Mouse (Mus musculus) E14TG2a.4 (cell line): ENCODE data around the gene Cisd3.
"Not testable (repeated sequence)": the region's sequence is repeated elsewhere in the genome, so short reads cannot be mapped to it uniquely, and the experiment has no call there.

Source experiments
- H3K27me3 ChIP-seq: 2 replicates; pipeline ENCODE4 v1.6.1; 2014; ENCODE audit warnings: low read length, control low read depth; ENCODE audit not compliant: insufficient read depth
- H3K36me3 ChIP-seq: 2 replicates; pipeline ENCODE4 v1.6.1; 2014; ENCODE audit warnings: low read length, control low read depth; ENCODE audit not compliant: insufficient read depth
- H3K4me1 ChIP-seq: replicated peaks from 2 replicates; pipeline ENCODE4 v1.6.1; 2014; ENCODE audit warnings: low read depth, low read length, control low read depth
- H3K4me3 ChIP-seq: replicated peaks from 2 replicates; pipeline ENCODE4 v1.5.1; 2014; ENCODE audit warnings: mild to moderate bottlenecking, low read length
- H3K9me3 ChIP-seq: 2 replicates; pipeline ENCODE4 v1.6.1; 2014; ENCODE audit warnings: low read length, control low read depth
- CTCF ChIP-seq: conservative IDR thresholded peaks from 2 replicates; pipeline ENCODE4 v1.5.1; 2014; ENCODE audit warnings: low read length
- NANOG ChIP-seq: IDR thresholded peaks from 2 replicates; pipeline ENCODE4 v1.6.1; 2014; ENCODE audit warnings: borderline replicate concordance, low read length, mixed read lengths
- POU5F1 ChIP-seq: IDR thresholded peaks from 2 replicates; pipeline ENCODE4 v1.6.1; 2014; ENCODE audit warnings: low read length, borderline replicate concordance

Cisd3 gene

DNA sequence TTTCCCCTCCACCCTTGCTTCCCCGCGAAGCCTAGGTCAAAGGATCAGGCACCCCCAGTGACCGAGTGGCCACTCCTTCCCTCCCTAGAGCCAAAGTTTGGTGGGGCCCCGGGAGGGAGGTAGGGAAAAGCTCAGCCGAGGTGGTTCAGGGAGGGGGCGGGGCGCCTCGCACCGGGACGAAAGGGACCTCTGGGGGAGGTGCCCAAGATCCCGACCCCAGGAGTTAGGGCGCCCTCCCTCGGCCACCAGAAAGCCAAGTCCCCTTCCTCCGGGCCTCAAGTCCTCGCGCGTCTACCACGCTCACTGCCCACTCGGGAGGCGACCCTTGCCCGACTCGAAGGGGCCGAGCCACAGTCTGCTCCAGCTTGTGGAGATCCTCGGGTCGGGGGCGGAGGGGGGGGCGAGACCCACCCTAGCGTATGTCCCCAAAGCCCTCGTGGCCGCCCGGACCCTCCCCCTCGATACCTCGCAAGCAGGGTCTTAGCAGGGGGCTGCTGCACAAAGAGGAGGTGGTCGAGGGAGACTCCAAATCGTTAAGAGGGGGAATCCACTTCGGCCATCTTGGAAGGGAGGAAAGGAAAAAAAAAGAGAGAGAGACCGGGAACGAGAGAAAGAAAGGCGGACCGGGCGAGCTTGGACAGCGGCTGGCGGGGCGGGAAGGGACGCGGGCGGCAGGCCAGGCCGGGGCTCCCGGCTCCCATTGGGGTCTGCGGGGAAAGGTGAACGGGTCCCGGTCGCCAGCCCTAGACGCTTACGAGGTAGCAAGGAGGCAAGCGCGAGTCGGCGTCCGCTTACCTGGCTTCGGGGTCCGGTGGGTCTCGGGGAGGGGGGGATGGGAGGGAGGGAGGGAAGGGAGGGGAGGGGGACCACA is 13.3 kb downstream of the Cisd3 start:
- TF ChIP-seq CTCF (peak; percentile 22), POU5F1 (no peak), NANOG (no peak)
- Histone ChIP-seq H3K9me3 (no peaks in the 10 kb centered on the region), H3K36me3 (peaks cover 31% of the 10 kb centered on the region), H3K4me1 (peaks cover 70% of the 10 kb centered on the region), H3K4me3 (peak overlapping the region; percentile 94), H3K27me3 (peaks cover 14% of the 10 kb centered on the region)

DNA sequence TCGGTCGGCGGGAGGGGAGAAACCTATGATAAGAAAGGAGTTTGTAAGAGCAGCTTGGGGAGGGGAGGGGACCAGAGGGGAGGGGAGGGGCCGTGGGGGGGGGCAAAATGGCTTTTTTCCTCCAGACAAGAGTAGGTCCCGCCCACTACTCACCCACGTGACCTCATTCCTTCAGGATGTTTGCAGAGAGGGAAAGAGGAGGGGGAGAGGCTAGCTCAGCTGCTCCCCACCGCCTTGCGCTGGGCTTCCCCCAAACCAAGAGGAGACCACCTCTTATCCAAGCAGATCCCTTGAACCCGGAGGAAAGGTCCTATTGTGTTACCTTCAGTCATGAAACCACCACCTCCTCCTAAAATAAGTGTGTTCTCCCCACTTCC is 14.0 kb downstream of the Cisd3 start:
- peaks cover 31% of the 10 kb centered on the region for H3K36me3 ChIP-seq
- peaks cover 14% of the 10 kb centered on the region for H3K27me3 ChIP-seq
- peaks cover 70% of the 10 kb centered on the region for H3K4me1 ChIP-seq
- no peak for TF ChIP-seq CTCF
- TF ChIP-seq POU5F1, result no peak
- TF ChIP-seq NANOG, result no peak
- H3K4me3 ChIP-seq, result peak overlapping the region; percentile 97
- H3K9me3 ChIP-seq, result no peaks in the 10 kb centered on the region

DNA sequence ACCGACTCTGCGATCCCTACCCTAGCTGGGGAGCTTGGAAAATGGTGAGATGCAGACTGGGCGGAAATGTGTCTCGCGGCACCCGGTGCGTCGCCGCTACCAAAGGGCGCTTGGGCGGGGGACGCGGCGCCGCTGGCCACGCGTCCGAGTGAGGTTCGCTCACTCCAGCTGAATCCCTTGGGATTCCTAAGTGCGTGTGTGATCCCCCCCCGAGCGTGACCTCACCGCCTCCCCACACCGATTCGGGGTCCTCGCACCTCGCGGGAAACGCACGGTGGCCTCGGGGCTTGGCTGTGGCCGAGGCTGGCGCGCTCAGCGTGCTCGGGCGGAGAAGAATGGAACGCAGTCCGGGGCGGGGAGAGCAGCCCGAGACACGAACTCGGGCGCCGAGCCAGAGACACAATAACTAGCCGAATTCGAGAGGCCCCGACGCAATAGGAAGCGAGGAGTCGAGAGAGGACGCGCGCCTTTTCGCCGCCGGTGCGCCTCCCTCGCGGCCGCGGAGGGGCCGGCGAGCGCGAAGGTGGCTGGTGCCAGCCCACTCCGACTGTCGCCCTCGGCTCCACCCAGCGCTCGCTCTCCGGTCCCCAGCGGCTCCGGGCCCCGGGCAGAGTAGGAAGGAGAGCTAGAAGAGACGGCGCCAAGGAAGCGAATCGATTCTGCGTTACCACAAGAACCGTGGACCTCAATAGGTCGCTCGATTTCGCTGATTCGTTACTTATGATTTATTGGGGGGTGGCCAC is 14.5 kb downstream of the Cisd3 start, which contains the start of gene Pcgf2:
Pcgf2 (minus strand) TSS at position 495 of the 743 bp plus-strand sequence.
- Histone ChIP-seq H3K4me3 (peak within 1 kb of the TSS; percentile 97), H3K27me3 (peaks cover 14% of the 10 kb centered on the region), H3K9me3 (no peaks in the 10 kb centered on the region), H3K36me3 (peaks cover 31% of the 10 kb centered on the region), H3K4me1 (peaks cover 70% of the 10 kb centered on the region)
- no peak for TF ChIP-seq NANOG
- no peak for TF ChIP-seq POU5F1

GRCm38 (mm10) chr11:97700746-97701580 is 15.3 kb downstream of the Cisd3 start:
- Histone ChIP-seq H3K4me1 (peaks cover 67% of the 10 kb centered on the region), H3K4me3 (peak overlapping the region; percentile 97), H3K9me3 (no peaks in the 10 kb centered on the region), H3K36me3 (peaks cover 32% of the 10 kb centered on the region), H3K27me3 (peaks cover 14% of the 10 kb centered on the region)
- no peak for TF ChIP-seq POU5F1

- Histone ChIP-seq H3K9me3 (no peaks in the 10 kb centered on the region), H3K4me1 (peaks cover 66% of the 10 kb centered on the region), H3K27me3 (peaks cover 14% of the 10 kb centered on the region), H3K4me3 (peak overlapping the region; percentile 97), H3K36me3 (peaks cover 40% of the 10 kb centered on the region)
- TF ChIP-seq NANOG (no peak), CTCF (no peak), POU5F1 (no peak)
Observed at GRCm38 (mm10) chr11:97701581-97702392, 16.2 kb downstream of the Cisd3 start.

DNA sequence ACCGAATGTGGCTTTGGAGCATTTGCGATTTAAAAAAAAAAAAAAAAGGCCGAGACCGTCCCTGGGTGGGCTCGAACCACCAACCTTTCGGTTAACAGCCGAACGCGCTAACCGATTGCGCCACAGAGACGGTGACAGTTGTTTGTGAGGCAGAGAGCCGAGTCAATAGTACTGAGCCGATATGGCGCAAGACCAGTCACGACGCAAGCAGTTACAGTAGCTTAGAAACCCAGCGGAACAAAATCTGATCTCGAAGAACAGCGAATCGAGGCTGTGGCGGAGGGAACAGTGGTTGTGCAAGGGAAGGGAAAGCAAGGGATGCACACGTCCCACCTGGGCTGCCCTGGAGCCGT is 16.7 kb downstream of the Cisd3 start:
- Histone ChIP-seq H3K4me1 (peaks cover 64% of the 10 kb centered on the region), H3K9me3 (no peaks in the 10 kb centered on the region), H3K4me3 (peak overlapping the region; percentile 97), H3K27me3 (peaks cover 14% of the 10 kb centered on the region), H3K36me3 (peaks cover 46% of the 10 kb centered on the region)
- no peak for TF ChIP-seq NANOG
- no peak for TF ChIP-seq CTCF
- no peak for TF ChIP-seq POU5F1

DNA sequence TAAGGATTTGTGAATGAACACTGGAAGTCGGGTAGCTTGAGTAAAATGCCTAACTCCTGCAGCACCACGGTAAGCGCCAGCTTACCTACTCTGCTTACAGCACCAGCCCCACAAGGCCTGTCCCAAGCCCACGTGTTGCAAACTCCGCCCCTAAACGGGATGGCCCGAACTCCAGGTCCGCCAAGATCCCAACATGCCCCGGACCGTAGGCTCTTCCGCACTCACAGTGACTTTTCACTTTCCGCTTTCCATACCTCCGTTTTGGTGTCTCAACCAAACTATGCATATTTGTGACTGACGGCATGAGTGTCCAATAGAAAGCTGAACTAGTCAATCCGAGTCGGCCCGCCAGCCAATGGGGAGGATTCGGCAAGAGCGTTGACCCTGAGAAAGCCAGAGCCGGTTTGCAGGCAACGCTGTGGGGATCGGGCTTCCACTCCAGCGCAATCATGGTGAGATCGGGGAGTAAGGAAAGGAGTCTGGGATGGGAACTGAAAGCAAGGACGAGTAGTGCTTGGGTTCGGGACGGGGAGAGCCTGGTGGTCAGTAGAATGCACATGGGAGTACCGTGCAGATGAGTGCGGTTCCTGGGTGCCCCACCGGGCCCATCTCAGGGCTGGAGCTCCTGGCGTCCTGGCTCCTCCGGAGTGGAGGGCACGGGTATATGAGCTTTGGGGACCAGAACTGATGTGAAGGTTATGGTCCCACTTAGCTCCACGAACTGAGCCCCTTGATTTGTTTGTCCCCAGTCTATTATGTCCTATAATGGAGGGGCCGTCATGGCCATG is 17.6 kb downstream of the Cisd3 start, which contains the start of gene Psmb3:
Psmb3 (plus strand) TSS at position 361 of the 788 bp plus-strand sequence.
- Histone ChIP-seq H3K27me3 (peaks cover 14% of the 10 kb centered on the region), H3K4me3 (peak within 1 kb of the TSS; percentile 97), H3K36me3 (peaks cover 47% of the 10 kb centered on the region), H3K9me3 (no peaks in the 10 kb centered on the region), H3K4me1 (peaks cover 57% of the 10 kb centered on the region)
- TF ChIP-seq CTCF, result no peak
- no peak for TF ChIP-seq POU5F1
- TF ChIP-seq NANOG, result no peak

DNA sequence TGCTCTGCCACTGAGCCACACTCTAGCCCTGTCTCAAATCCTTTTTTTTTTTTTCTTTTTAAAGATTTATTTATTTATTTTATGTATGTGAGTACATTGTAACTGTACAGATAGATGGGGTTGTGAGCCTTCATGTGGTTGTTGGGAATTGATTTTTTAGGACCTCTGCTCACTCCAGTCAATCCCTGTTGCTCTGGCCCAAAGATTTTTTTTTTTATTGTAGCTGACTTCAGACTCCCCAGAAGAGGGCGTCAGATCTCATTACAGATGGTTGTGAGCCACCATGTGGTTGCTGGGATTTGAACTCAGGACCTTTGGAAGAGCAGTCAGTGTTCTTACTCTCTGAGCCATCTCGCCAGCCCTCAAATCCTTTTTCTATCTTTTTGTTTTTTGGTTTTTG is 24.4 kb downstream of the Cisd3 start:
- not testable (repeated sequence) for H3K9me3 ChIP-seq, H3K4me3 ChIP-seq, H3K27me3 ChIP-seq
- H3K36me3 ChIP-seq, result peaks cover 86% of the 10 kb centered on the region
- peaks cover 65% of the 10 kb centered on the region for H3K4me1 ChIP-seq
